Mouse (Mus musculus) cerebellum, adult 2 months (tissue): ENCODE measurements around the gene Mrps6.

Experiments used
- CTCF ChIP-seq: fragments of 200-500 bp; IDR thresholded peaks from 2 replicates; pipeline ENCODE4 v1.5.1; 2011; ENCODE audit warnings: low read depth, mild to moderate bottlenecking, control low read depth, low read length, moderate library complexity, borderline replicate concordance; ENCODE audit not compliant: insufficient read depth
- POLR2A ChIP-seq: fragments of 200-500 bp; IDR thresholded peaks from 2 replicates; pipeline ENCODE4 v1.6.1; 2011; ENCODE audit warnings: low read length, control low read depth, borderline replicate concordance; ENCODE audit not compliant: insufficient read depth

DNA sequence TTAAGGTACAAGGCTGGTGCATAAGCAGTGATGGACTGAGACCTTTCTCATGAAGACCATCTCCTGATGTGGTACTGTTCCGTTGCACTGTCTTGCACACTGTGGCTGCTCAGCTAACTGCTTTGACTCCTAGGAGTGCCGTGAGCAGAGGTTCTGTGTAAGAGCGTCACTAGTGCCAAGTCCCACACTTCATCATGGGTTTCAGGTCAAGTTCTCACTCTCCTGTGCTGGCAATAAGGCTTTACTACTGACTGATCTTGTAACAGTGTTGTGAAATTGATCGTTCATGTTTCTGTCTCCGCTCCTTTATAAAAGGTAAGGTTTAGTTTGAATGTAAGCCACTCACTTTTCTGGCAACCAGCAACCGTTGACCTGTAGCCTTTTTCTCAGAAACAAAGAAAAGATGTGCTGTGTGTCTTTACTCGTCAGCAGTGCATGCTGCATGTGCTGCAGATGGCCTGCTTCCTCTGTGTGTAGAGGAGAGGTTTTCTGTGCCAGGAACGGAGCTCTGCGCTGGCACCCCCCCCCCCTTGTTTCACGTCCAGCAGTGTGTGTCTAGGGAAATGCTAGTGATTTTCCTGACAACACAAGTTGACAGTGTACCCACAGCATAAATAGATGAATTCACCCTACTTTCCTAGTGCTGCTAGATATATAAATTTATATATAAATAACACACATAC, 25.8 kb downstream of the Mrps6 start:
- TF ChIP-seq CTCF (no peak), POLR2A (no peak)
